Mouse (Mus musculus) ES-Bruce4 (cell line): ENCODE data around the gene Gtpbp1.

ENCODE experiments used
- CTCF ChIP-seq: IDR thresholded peaks from one replicate; pipeline ENCODE4 v1.8.1; 2011; ENCODE audit warnings: low read depth, low read length
- EP300 ChIP-seq: IDR thresholded peaks from 2 replicates; pipeline ENCODE4 v1.6.1; 2011; ENCODE audit warnings: low read depth, low read length; ENCODE audit not compliant: insufficient read depth
- POLR2A ChIP-seq: IDR thresholded peaks from one replicate; pipeline ENCODE4 v1.8.1; 2011; ENCODE audit warnings: low read length; ENCODE audit not compliant: insufficient read depth

DNA sequence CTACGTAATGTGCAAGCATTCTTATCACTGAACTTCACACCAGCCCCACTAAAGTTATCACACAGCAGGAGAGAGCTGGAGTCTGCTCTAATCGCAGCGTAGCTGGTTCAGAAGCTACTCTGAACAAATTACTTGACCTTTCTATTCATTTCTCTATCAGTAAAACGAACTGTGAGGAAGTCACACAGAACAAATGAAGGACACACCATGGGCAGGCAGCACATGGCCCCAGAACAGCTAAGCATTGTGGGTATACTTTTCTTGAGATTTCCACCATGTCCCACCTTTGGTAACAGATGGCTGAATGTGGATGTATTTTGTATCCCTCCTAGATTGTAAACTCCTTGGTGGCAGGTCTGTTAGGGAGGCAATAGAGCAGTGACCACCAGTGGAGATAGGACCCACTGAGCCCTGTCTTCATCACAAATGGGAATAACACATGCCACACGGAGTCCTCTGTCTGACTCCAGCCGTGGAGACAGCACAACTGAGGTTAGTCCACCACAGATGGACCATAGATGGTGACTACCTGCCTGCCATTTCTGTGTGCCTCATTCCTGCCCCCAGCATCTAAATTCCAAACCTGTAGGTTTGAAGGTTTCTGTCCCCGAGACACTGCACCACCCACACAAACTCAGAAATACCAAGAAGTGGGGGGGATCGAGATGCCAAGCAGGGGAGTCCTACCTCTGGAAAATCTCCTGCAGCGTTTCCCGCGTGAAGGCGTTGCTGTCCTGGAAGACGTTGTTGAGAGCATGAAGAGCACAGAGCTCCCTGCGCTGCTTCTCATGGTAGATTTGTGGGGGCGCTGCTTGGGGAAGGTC is 4.4 kb upstream of the Gtpbp1 start:
- TF ChIP-seq CTCF (no peak), EP300 (no peak), POLR2A (no peak)
